Mouse (Mus musculus) right cerebral cortex, postnatal 25 days (tissue): ENCODE data around the gene Arsa.
A peak's percentile ranks its signal among the peaks of the same experiment; 100 is the strongest.

Source experiments
- DNase-seq: peaks from one replicate; pipeline ENCODE4 v3.0.0; 2022

The Arsa gene

DNA sequence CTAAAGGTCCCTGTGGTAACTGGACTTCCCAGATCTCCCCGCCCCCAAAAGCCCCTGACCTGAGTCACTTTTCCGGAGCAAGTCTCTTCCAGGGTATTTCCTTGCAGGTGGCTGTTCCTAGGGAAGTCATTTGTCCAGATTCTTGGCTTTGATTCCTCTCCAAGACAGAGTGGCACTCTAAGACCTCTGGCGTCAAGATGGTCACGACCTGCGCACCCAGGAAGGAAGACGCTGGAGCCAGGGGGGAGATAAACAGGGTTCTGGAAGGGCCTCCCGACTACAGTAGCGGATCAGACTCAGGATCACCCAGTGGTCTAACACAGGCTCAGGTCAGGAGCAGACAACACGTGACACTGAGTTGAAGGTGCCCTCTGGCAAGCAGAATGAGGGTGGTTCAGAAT lies at the start of gene Arsa:
Arsa (minus strand) TSS at position 335 of the 401 bp plus-strand sequence.
- DNase-seq: no peak

- no peak for DNase-seq
These were observed 49.6 kb upstream of the Arsa start for GRCm38 (mm10) chr15:89526776-89527325.

DNA sequence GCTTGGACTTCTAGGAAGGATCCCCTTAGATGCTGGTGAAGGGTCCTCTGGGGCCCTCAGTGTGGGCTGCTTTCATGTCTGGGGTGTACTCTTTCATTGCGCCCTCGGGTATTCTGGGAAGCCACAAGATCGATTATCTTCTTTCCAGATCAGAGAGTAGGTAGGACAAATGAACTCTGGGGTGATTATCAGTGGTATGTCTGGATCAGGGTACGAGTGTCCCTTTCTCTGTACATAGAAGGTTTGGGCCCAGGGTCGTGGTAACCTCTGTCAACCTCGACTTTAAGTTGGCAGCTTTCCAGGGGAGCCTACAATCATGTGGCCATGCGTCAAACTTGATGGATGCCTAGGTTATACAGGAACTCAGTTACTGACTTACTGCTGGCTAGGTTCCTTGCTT lies 48.7 kb upstream of the Arsa start:
- no peak for DNase-seq

GRCm38 (mm10) chr15:89525464-89525863 lies 48.2 kb upstream of the Arsa start:
- no peak for DNase-seq

DNA sequence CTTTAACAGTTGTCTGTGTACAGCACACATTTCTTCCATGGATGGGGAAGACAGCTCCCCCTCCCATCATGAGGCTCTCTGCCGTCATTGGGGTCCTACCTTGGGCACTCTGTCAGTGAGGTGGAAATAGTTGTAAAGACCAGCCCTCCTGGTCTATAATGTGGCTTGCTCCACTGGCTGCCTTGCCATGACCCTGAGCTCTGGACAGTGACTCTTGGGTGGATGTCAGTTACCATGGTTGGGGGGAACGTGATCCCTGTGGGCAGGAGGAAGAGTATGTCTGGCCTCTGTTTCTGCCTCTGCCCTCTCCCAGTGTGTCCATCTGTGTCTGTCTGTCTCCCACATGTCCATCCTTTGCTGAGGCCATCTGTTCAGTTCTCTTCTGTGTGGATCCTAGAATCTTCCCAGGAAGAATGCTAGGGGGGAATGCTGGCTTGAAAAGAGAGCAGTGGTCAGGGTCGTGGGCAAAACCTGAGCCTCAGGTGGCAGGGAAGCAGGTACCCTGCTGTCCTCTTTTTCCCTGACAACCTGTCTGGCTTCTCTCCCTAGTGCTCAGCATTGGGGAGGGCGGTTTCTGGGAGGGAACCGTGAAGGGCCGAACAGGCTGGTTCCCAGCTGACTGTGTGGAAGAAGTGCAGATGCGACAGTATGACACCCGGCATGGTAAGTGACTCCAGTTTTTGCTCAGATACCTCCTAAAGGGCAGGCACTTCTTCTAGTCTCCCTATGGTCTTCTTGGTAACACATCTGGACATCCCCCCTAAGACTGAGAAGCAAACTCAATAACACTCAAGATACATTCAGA lies 47.6 kb upstream of the Arsa start:
- no peak for DNase-seq

- DNase-seq: no peak
These were observed 46.9 kb upstream of the Arsa start for GRCm38 (mm10) chr15:89524001-89524571.

GRCm38 (mm10) chr15:89523283-89523832 lies 46.1 kb upstream of the Arsa start:
- DNase-seq: no peak

- DNase-seq: no peak
These were observed 45.5 kb upstream of the Arsa start for GRCm38 (mm10) chr15:89522566-89523282.

DNA sequence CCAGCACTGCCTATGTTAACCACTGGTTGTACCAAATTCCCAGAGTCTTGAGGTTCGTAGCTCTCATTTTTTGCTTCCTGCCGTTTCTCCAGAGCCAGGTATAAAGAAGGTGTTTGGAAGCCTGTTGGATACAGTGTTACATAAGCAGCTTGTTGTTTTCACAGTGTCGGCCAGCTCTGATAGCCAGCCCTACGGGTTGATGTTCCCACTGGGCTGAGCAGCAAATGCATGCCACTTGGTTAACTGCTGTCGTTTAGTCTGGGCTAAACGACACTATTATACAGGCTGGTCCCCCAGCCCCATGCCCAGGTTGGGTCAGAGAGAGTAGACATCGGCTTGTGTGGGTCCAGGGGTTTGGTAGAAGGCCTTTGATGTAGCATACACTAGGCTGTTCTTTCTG lies 44.7 kb upstream of the Arsa start:
- no peak for DNase-seq

DNA sequence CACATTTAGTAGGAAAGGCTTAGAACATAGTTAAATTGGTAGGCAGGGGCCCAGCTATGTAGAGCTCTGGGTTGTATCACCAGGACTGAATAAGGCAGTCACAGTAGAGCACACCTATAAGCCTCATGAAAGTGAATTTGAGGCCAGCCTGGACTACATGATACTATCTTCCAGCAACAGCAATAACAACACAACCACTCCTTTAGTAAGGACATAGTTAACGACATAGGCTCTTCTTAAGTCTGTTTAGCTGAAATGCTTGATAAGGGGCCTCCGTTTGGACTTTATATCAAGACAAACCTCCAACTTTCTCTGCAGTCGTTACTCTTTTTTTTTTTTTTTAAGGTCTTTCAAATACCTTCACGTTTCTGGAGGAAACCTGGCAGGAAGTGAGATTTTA lies 35.5 kb upstream of the Arsa start:
- no peak for DNase-seq

- DNase-seq: no peak
These were observed 30.5 kb upstream of the Arsa start for GRCm38 (mm10) chr15:89507751-89508150.

DNA sequence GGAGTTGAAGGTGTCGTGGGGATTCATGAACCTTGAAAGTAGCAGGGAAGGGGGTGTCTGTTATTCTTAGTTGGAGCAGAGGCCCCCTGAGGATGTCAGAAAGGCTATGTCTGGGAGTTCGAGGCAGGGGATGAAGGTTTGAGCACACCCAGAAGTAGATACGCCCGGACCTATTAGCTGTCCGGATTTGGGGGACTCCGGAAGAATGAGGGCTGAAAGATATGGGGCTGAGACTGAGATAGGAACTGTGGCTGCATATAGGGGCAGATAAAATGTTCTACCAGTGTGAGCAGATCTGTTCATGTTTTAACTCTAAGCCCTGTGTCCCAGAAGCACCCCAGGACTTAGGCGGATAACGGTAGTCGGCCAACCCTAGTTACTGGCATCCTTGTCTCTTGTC lies 27.6 kb upstream of the Arsa start:
- DNase-seq: no peak

DNA sequence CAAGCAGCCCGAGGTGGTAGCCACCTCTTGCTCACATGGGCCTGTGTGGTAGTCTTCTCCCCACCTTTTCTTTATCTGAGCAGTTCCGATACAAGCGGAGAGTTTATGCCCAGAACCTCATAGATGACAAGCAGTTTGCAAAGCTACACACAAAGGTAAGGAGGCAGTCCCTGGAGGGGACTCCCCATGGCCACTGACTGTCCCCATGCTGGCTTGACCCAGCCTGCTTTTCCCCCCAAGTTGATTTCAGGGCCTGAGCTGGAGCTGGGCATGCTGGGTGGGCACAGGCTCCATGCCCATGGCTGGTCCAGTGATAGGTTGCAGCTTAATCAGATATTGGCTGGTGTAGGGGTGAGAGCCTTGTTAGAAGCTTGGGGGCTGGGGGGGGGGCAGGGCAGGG lies 24.1 kb upstream of the Arsa start:
- DNase-seq: no peak

DNA sequence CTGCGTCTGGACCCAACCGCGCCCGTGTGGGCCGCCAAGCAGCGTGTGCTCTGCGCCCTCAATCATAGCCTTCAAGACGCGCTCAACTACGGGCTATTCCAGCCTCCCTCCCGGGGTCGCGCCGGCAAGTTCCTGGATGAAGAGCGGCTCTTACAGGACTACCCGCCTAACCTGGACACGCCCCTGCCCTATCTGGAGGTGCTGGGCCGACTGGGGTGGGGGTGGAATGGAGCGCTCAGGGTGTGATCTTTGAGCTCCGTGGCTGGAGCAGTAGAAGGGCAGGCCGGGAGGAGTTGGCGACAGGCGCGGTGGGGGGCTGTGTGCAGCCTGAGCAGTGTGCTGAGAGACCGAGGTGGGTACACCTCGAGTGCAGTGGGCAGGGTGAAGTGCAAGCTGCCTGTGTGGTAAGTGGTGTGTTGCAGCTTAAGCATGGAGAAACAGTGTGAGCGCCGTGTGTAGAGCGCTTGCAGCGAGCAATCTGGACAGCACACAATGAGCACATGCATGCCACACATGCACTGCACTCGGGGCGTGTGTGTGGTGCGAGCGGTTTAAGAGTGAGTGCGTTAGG lies 23.1 kb upstream of the Arsa start:
- no peak for DNase-seq

GRCm38 (mm10) chr15:89499784-89500220 lies 22.6 kb upstream of the Arsa start:
- DNase-seq: peak; percentile 72

- peak; percentile 57 for DNase-seq
These were observed 21.9 kb upstream of the Arsa start, which contains the start of gene Shank3 for GRCm38 (mm10) chr15:89498961-89499688. TSS of gene Shank3 (plus strand) at chr15:89499623.

GRCm38 (mm10) chr15:89498049-89498960 lies 21.1 kb upstream of the Arsa start:
- DNase-seq: peak; percentile 86

GRCm38 (mm10) chr15:89497391-89498048 lies 20.3 kb upstream of the Arsa start:
- DNase-seq: no peak

- DNase-seq: no peak
These were observed 19.6 kb upstream of the Arsa start for GRCm38 (mm10) chr15:89496841-89497240.

- DNase-seq: no peak
These were observed 18.9 kb upstream of the Arsa start for GRCm38 (mm10) chr15:89496131-89496530.
